Mouse (Mus musculus) liver, embryonic 18 days (tissue): Measurements from ENCODE around the gene Gm3045. TPM values are rescaled to one million over a fixed set of nuclear protein-coding genes. Genes with fewer than 3 reads are reported as not detected.

Experiments used
- polyA plus RNA-seq: library from polyadenylated mRNA; depleted of rRNA; stranded (reverse); fragments of >200 nt; gene quantifications from 2 replicates; pipeline ENCODE4 v1.2.3, GENCODE M21; 2012; rRNA removed

Gene Gm3045
- not detected in 2 replicates for polyA plus RNA-seq

GRCm38 (mm10) chr13:56426365-56426764, at the start of gene Gm3045:
Gene Gm3045 (plus strand): TSS chr13:56426594.

DNA sequence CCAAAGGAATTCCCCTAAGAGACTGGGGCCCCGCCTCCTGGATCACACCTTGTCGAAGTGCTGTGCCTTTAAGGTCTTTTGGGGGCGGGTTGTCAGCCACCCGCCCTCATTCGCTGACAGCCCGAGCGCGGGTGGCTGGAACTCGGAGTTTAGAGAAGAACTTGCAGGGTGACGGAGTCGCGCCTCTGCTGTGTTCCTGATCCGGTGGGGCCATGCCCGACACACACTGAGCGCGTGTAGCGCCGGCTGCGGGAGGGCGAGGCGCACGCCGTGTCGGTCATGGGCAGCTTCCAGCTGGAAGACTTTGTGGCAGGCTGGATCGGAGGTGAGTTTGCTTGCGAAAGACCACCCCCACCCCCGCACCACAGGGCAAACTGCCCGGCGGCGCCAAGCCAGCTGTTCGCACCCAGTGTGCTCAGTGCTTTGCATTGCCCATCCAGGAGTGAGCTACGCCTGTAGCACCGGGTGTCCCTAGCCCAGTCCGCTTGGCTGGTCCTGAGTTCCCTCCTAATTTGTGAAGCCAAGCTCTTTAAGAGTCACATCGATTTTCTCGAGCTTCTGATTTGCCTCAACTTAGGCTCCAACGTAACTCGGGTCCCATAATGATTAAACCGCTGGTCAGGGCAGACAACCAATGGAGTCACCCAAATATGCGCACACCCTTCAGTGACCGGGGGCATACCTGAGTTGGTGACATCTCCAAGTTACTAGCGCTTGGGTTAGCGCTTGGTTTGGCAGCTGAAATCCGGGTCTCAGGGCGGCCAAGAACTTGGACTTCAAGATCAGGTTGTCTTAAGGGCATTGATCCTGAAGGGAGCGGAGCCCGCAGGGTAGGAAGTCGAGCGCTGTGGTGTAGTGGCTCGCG, 12.0 kb downstream of the Gm3045 start, which contains the start of gene Slc25a48:
Gene Slc25a48, plus strand, starts transcription at position 145 of the 865 bp plus-strand sequence.

GRCm38 (mm10) chr13:56482146-56482545, 55.8 kb downstream of the Gm3045 start, which contains the start of gene Il9:
Gene Il9 (minus strand): TSS chr13:56482246.

Other genes starting within 250 kb of the Gm3045 start
- gene Tifab, start 247.7 kb upstream of the Gm3045 start, polyA plus RNA-seq, result 4.8 and 5.1 TPM in 2 replicates
- not detected in 2 replicates for gene Neurog1, start 174.4 kb upstream of the Gm3045 start, polyA plus RNA-seq
- gene Cxcl14, start 130.0 kb upstream of the Gm3045 start, polyA plus RNA-seq, result 0.02 and 0.05 TPM in 2 replicates
- gene Slc25a48, start 11.8 kb downstream of the Gm3045 start, polyA plus RNA-seq, result 1.4 and 2.4 TPM in 2 replicates
- not detected in 2 replicates for gene Il9, start 55.7 kb downstream of the Gm3045 start, polyA plus RNA-seq
- 0.71 and 0.77 TPM in 2 replicates for gene Fbxl21, start 95.9 kb downstream of the Gm3045 start, polyA plus RNA-seq
- gene Lect2, start 121.9 kb downstream of the Gm3045 start, polyA plus RNA-seq, result 27.4 and 40.3 TPM in 2 replicates
- gene Tgfbi, start 182.9 kb downstream of the Gm3045 start, polyA plus RNA-seq, result 11.3 and 13.9 TPM in 2 replicates